Mouse (Mus musculus) E14TG2a.4 (cell line): ENCODE results near the gene Zbtb40.

Source experiments
- H3K27me3 ChIP-seq: 2 replicates; pipeline ENCODE4 v1.6.1; 2014; ENCODE audit warnings: low read length, control low read depth; ENCODE audit not compliant: insufficient read depth
- H3K36me3 ChIP-seq: 2 replicates; pipeline ENCODE4 v1.6.1; 2014; ENCODE audit warnings: low read length, control low read depth; ENCODE audit not compliant: insufficient read depth
- H3K4me1 ChIP-seq: replicated peaks from 2 replicates; pipeline ENCODE4 v1.6.1; 2014; ENCODE audit warnings: low read depth, low read length, control low read depth
- H3K4me3 ChIP-seq: replicated peaks from 2 replicates; pipeline ENCODE4 v1.5.1; 2014; ENCODE audit warnings: mild to moderate bottlenecking, low read length
- H3K9me3 ChIP-seq: 2 replicates; pipeline ENCODE4 v1.6.1; 2014; ENCODE audit warnings: low read length, control low read depth
- CTCF ChIP-seq: conservative IDR thresholded peaks from 2 replicates; pipeline ENCODE4 v1.5.1; 2014; ENCODE audit warnings: low read length
- NANOG ChIP-seq: IDR thresholded peaks from 2 replicates; pipeline ENCODE4 v1.6.1; 2014; ENCODE audit warnings: borderline replicate concordance, low read length, mixed read lengths
- POU5F1 ChIP-seq: IDR thresholded peaks from 2 replicates; pipeline ENCODE4 v1.6.1; 2014; ENCODE audit warnings: low read length, borderline replicate concordance

Zbtb40 gene

DNA sequence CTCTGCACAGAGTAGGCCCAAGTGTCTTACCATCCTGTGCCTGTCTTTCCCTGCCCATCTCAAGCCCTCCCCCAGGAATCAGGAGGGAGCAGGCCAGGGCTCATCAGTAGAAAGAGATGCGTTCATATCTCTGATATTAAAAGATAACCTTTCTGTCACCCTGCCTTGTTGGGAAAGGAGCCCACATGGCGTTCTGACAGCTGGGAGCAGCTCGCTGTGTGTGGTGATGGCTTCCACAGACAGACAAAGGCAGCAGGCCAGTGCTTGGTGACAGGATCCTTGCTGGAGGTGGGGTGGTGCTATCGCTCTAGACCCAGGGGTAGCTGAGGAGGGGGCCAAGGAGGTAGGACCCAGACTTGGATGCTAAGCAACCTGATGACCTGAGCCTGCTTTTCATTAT, 86.2 kb downstream of the Zbtb40 start:
- Histone ChIP-seq H3K27me3 (peaks cover 79% of the 10 kb centered on the region), H3K9me3 (no peaks in the 10 kb centered on the region), H3K4me3 (no peak overlapping the region), H3K36me3 (no peaks in the 10 kb centered on the region), H3K4me1 (peaks cover 18% of the 10 kb centered on the region)
- TF ChIP-seq CTCF (no peak), NANOG (no peak), POU5F1 (no peak)

DNA sequence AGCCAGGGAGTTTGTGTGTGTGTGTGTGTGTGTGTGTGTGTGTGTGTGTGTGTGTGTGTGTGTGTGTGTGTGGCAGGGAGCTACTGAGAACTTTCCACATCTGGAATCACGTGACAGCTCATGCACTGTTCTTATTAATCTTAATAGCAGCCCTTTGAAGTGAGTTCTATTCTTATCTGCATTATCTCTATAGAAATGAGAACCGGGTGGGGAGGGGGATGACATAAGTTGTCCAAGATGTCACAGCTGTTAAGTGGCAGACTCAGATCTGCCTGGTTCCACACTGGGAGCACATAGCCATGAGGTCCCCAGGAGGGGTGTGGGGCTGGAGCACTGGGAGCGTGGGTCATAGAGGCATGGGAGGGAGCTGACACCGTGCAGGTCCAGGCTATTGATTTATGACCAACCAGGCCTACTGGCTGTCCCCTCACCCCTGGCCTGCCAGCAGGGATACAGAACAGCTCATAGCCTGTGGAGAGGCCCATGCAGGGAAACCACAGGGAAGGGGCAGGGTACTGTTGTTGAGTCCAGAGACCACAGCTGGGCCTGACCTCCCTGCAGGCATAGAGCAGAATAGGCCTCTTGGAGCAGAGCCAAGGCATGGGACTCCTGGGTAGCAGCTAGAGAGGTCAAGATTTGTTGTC, 86.8 kb downstream of the Zbtb40 start:
- H3K4me3 ChIP-seq = no peak overlapping the region
- H3K4me1 ChIP-seq = peaks cover 23% of the 10 kb centered on the region
- TF ChIP-seq POU5F1 (no peak), CTCF (no peak), NANOG (no peak)
- no peaks in the 10 kb centered on the region for H3K36me3 ChIP-seq
- peaks cover 78% of the 10 kb centered on the region for H3K27me3 ChIP-seq
- H3K9me3 ChIP-seq = no peaks in the 10 kb centered on the region

DNA sequence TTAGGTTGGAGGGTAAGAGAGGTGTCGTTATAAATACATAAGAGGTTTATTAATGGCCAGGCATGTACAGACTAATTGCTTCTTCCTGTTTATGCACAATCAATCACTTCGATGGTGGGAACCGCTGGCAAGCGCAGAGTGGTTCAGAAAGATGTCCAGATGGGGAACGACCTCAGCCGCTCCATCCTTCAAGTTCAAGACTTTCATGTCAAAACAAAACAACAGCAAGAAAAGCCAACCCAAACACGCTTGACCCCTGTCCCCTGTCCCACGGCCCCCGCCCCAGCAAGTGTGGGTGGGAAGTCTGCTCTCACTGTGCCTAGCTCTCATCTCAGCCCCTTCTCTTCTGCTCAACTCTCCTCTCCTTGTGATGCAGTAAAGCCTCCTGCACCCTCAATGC, 88.0 kb downstream of the Zbtb40 start:
- TF ChIP-seq CTCF = no peak
- TF ChIP-seq POU5F1 = no peak
- no peak for TF ChIP-seq NANOG
- H3K36me3 ChIP-seq = no peaks in the 10 kb centered on the region
- no peak overlapping the region for H3K4me3 ChIP-seq
- H3K4me1 ChIP-seq = peaks cover 26% of the 10 kb centered on the region
- H3K9me3 ChIP-seq = no peaks in the 10 kb centered on the region
- peaks cover 79% of the 10 kb centered on the region for H3K27me3 ChIP-seq

DNA sequence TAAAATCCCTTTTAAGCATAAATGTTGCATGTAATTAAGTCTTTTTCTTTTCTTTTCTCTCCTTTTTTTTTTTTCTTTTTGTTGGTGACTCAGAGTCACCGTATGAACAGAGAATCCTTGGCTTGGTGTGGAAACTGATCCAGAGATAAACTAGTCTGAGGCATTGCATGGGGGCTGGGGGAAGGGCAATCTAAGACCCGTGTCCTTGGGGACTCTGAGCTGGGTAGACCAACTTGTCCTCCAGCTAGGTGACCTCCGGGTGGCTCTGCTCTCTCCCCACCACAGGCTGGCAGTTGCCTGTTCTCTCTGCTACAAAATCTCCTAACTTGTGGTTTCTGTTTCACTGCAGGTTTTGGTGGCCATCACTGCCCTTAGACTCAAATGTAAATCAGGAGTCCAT, 88.5 kb downstream of the Zbtb40 start:
- Histone ChIP-seq H3K36me3 (no peaks in the 10 kb centered on the region), H3K9me3 (no peaks in the 10 kb centered on the region), H3K27me3 (peaks cover 79% of the 10 kb centered on the region), H3K4me1 (peaks cover 24% of the 10 kb centered on the region), H3K4me3 (no peak overlapping the region)
- no peak for TF ChIP-seq POU5F1
- no peak for TF ChIP-seq NANOG
- no peak for TF ChIP-seq CTCF

DNA sequence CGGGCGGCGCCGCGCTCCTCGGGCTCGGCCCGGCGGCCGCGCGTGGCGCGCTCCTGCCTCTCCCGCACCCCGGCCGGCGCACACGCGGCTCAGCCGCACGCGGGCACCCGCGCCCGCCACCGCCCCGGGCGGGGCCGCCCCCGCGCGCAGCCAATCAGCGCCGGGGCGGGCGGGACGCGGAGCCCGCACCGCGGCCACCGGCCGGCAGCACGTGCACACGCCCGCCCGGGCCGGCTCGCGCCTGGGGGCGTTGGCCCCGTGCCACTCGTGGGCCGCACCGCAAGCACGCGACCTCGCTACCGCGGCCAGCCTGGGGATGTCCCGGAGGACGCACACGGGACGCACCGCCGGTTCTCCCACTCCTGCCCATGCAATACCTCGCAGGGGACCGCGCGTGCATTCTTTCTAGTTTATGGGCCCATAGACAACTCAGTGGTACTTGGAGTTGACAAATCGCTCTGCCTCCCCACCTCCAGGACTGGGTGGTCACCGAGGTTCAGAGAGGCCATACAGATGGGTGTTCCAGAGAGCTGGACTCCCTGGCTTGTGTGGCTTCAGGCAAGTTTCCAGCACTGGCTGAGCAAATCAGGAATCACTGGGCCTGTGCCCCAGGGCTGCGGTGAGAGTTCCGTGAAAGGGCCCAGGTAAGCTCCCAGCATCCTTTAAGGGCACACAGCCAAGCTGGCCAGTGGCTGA, 91.7 kb downstream of the Zbtb40 start, which contains the start of gene Epha8:
Gene Epha8, minus strand, starts transcription at position 66 of the 696 bp plus-strand sequence.
- TF ChIP-seq POU5F1 (no peak), CTCF (no peak), NANOG (no peak)
- Histone ChIP-seq H3K27me3 (peaks cover 85% of the 10 kb centered on the region), H3K9me3 (no peaks in the 10 kb centered on the region), H3K4me3 (peak within 1 kb of the TSS; percentile 73), H3K36me3 (no peaks in the 10 kb centered on the region), H3K4me1 (peaks cover 19% of the 10 kb centered on the region)

DNA sequence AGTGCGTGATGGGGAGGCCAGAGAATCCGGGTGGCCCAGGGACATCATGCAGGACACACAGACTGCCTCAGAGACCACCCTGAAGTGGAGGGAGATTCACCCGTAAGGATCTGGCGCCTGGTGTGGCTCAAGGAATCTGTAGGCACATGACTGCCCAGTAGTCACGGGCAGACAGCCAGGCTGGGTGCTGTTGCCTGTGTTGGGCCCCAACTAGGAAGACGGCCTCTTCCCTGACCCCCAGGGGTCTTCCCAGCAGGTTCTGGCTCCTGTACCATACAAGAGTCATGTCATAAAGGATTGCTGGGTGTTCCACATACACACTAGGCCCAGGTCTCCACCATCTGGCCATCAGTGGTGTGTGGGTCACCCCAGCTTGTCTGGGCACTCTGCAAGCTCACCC, 94.0 kb downstream of the Zbtb40 start:
- H3K36me3 ChIP-seq = no peaks in the 10 kb centered on the region
- no peaks in the 10 kb centered on the region for H3K9me3 ChIP-seq
- no peak overlapping the region for H3K4me3 ChIP-seq
- peaks cover 23% of the 10 kb centered on the region for H3K4me1 ChIP-seq
- no peak for TF ChIP-seq CTCF
- no peak for TF ChIP-seq POU5F1
- no peak for TF ChIP-seq NANOG
- H3K27me3 ChIP-seq = peaks cover 90% of the 10 kb centered on the region

DNA sequence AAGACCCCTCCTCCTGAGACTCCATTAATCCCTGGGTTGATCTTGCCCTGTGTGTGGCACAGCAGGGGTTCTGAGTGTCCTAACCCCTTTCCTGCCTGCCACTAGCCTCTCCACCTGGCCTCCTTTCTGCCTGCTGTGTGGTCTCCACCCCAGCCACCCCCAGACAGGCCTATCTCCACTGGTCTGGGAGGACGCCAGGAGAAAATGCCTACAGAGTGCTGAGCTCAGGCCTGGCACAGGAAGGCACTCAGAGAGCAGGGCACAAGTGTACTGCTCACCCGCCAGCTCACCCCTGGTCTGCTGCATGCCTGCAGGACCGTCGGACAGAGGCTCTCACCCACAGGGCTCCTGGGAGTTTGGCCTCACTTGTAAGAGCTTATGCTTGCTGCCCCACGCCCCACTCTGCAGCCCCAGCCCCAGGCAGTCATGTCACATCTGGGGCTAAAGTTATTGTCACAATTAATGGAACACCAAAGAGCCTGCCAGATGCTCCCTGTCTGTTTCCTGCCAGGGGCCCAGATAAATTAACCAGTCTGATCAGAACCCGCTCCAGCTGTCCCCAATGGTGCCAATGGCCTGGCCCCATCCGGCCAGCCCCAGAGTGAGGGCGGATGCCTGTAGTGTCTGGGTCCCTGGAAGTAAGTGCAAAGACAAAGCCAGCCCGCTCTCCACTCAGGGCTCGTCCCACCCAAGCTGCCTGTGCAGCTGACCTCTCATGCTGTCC, 99.2 kb downstream of the Zbtb40 start:
- Histone ChIP-seq H3K4me3 (no peak overlapping the region), H3K36me3 (no peaks in the 10 kb centered on the region), H3K4me1 (peaks cover 26% of the 10 kb centered on the region), H3K9me3 (no peaks in the 10 kb centered on the region), H3K27me3 (peaks cover 92% of the 10 kb centered on the region)
- TF ChIP-seq CTCF (no peak), NANOG (no peak), POU5F1 (no peak)

DNA sequence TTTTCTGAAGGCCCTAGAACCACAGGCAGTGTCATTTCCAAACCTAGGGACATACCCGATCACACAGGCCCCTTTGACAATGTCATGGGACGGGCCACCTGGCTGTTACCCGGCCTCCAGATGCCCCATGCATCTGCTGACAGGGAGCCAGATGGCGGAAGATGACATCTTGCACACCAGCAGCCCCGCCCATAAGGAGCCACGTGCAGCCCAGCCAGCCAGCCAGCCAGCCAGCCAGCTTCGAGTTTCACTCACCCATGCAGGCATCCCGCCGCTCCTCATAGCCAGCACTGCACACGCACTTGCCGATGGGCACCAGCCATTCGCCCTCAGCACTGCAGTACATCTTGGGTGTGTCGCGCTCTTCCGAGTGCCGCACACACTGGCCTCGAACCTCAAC, 103.2 kb downstream of the Zbtb40 start:
- peaks cover 97% of the 10 kb centered on the region for H3K27me3 ChIP-seq
- no peaks in the 10 kb centered on the region for H3K36me3 ChIP-seq
- no peaks in the 10 kb centered on the region for H3K9me3 ChIP-seq
- H3K4me1 ChIP-seq = peaks cover 40% of the 10 kb centered on the region
- no peak for TF ChIP-seq NANOG
- no peak for TF ChIP-seq POU5F1
- TF ChIP-seq CTCF = no peak
- H3K4me3 ChIP-seq = peak overlapping the region; percentile 64
